9 mouse cellular contexts compared by ENCODE assay signal in the genomic region with DNA sequence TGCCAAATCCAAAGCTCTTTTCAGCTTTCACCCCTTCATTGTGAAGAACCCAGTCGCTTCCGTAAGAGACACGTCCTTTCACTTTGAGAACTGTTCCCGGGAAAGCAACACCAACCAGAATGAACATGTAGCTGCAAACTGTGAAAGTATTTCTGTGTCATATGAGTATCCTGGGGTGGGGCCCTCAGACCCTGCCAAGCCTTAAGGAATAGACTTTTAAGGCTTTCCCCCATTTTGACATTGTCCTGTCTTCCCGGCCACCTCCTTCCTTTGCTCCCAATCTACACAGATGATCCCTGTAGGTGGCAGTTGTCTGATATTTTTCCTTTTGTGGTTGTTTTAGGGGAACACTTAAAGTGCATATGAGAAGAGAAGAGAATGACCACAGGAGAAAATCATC. TPM values are rescaled to one million over a fixed set of nuclear protein-coding genes. Genes with fewer than 3 reads are reported as not detected.
A peak's percentile ranks its signal among the peaks of the same experiment; 100 is the strongest.
DNase-seq lines count a peak whose midpoint lies in the region; ATAC-seq and TF ChIP-seq lines count a peak whose summit lies in the region.
"Had no signal": no experiment of that assay in that cellular context is flagged by ENCODE, and none has a peak within 500 bp of the region (broad histone marks: within the 10 kb centered on the region; RNA-seq: fewer than 3 reads in every experiment).

No protein-coding gene starts in this region.

- no peak for TF ChIP-seq CTCF in lung, adult 2 months (IDR thresholded peaks at IDR 0.05; ENCODE audit: insufficient read depth, low read length)
- peak; percentile 41; the same call in 1 of the 2 replicates for TF ChIP-seq CTCF in layer of hippocampus, adult 2 months (conservative IDR thresholded peaks at IDR 0.05)

- H3K27ac ChIP-seq in layer of hippocampus, adult 2 months = peak overlapping the region; percentile 96

- no peaks in the 10 kb centered on the region for H3K4me1 ChIP-seq in lung, adult 2 months (ENCODE audit: control insufficient read depth, insufficient read depth, low read length)

- ATAC-seq in inflammation-experienced regulatory T-cells, adult 6 months = no peak

- 77% methylated on average over 5 of the region's 5 CpGs for WGBS in lung, adult 2 months

- DNase-seq in lung, adult 2 months = no peak
- DNase-seq in lung, adult 18-20 months = no peak
- peak; percentile 65 to 67 for DNase-seq in cerebellum, postnatal 10 days
- no peak for DNase-seq in layer of hippocampus, adult 2 months (ENCODE audit: low spot score in 2 of 2)
- DNase-seq in right cerebral cortex, postnatal 25 days = peak; percentile 31
- no peak for DNase-seq in kidney, adult 18-20 months
- DNase-seq: lung, embryonic 14.5 days had no signal

- TF ChIP-seq POLR2A in lung, adult 2 months (IDR thresholded peaks at IDR 0.05; ENCODE audit: borderline replicate concordance, extremely low read depth, low read depth, low read length) = no peak

- H3K4me3 ChIP-seq in lung, adult 2 months (replicated peaks; ENCODE audit: extremely low read depth, low read depth, low read length) = peak overlapping the region; percentile 47
- H3K4me3 ChIP-seq in layer of hippocampus, adult 2 months = peak overlapping the region; percentile 61

RNA-seq across cellular contexts. Expression of a gene that starts 5.3 kb away (rescaled TPM):
- polyA plus RNA-seq in lung, adult 2 months (2012; rRNA removed) = not detected in 2 replicates
- total RNA-seq in layer of hippocampus, adult 2 months (2021) = not detected
- not detected for polyA plus RNA-seq in inflammation-experienced regulatory T-cells, adult 6 months (2017; shearing (Covaris generic))
- polyA plus RNA-seq: embryonic facial prominence, embryonic 11.5 days; lung, embryonic 14.5 days had no signal

Comparison
In these comparisons a context has a peak if more than half of its experiments do, and no peak if none do; other contexts are left out.
1. DNase-seq: peak in cerebellum, postnatal 10 days (2 of 2) and right cerebral cortex, postnatal 25 days (single experiment); none in lung, adult 2 months (single experiment), lung, adult 18-20 months (0 of 2), layer of hippocampus, adult 2 months (0 of 2) and kidney, adult 18-20 months (single experiment).